Mouse (Mus musculus) forebrain, postnatal 0 days (tissue): Measurements from ENCODE around the gene Tcl1. TPM values are rescaled to one million over a fixed set of nuclear protein-coding genes. Genes with fewer than 3 reads are reported as not detected.

Source experiments
- ATAC-seq: fragments of 200-750 bp; cut with Nextera tagmentation; 2 replicates; pipeline ENCODE4 v1.8.0; 2017; ENCODE audit warnings: mild to moderate bottlenecking, moderate library complexity
- DNase-seq: peaks from one replicate; pipeline ENCODE4 v3.0.0-alpha.2; 2015
- H3K27ac ChIP-seq: fragments of 300-500 bp; sonication (generic); 2 replicates; pipeline ENCODE4 v1.5.1; 2014; ENCODE audit warnings: low read depth, mild to moderate bottlenecking, antibody characterized with exemption, low read length, moderate library complexity, mixed read lengths
- H3K27me3 ChIP-seq: fragments of 300-500 bp; sonication (generic); 2 replicates; pipeline ENCODE4 v1.6.1; 2014; ENCODE audit warnings: mild to moderate bottlenecking, low read length, mixed read lengths; ENCODE audit not compliant: insufficient read depth
- H3K36me3 ChIP-seq: fragments of 300-500 bp; sonication (generic); 2 replicates; pipeline ENCODE4 v1.6.1; 2014; ENCODE audit warnings: mild to moderate bottlenecking, moderate library complexity; ENCODE audit not compliant: insufficient read depth
- H3K4me1 ChIP-seq: fragments of 300-500 bp; sonication (generic); 2 replicates; pipeline ENCODE4 v1.6.1; 2014; ENCODE audit warnings: antibody characterized with exemption; ENCODE audit not compliant: insufficient read depth
- H3K4me2 ChIP-seq: fragments of 300-500 bp; sonication (generic); 2 replicates; pipeline ENCODE4 v1.6.1; 2014; ENCODE audit warnings: low read depth, mild to moderate bottlenecking, moderate library complexity
- H3K4me3 ChIP-seq: fragments of 300-500 bp; sonication (generic); 2 replicates; pipeline ENCODE4 v1.5.1; 2014; ENCODE audit warnings: low read depth, low read length, mixed read lengths
- H3K9ac ChIP-seq: fragments of 300-500 bp; sonication (generic); 2 replicates; pipeline ENCODE4 v1.6.1; 2014; ENCODE audit warnings: mild to moderate bottlenecking
- H3K9me3 ChIP-seq: fragments of 300-500 bp; sonication (generic); 2 replicates; pipeline ENCODE4 v1.6.1; 2016; ENCODE audit warnings: low read length
- CTCF ChIP-seq: sonication (generic); IDR thresholded peaks from 2 replicates; pipeline ENCODE4 v1.5.1; 2016; ENCODE audit warnings: antibody characterized with exemption, control low read depth, low read depth
- WGBS: fragments of 180-500 bp; shearing (Covaris S2); extraction: QIAGEN DNeasy Blood & Tissue Kit; methylation state at CpG from one replicate; pipeline ENCODE4 v1.1.7; 2014; 5-methylcytosine and 5-hydroxymethylcytosine counted together
- polyA plus RNA-seq: library from polyadenylated mRNA; unstranded; fragments of >200 nt; fragmentation: Nextera tagmentation; extraction: Ambion mirVana; gene quantifications from 2 replicates; pipeline ENCODE4 v1.2.1, GENCODE M21; 2015
- total RNA-seq: library from RNA; depleted of rRNA; stranded (reverse); fragments of >200 nt; gene quantifications from 2 replicates; pipeline ENCODE4 v1.2.3, GENCODE M21; 2014

The Tcl1 gene
- total and polyA plus RNA-seq, 2 experiments from 2014 or later: not detected

DNA sequence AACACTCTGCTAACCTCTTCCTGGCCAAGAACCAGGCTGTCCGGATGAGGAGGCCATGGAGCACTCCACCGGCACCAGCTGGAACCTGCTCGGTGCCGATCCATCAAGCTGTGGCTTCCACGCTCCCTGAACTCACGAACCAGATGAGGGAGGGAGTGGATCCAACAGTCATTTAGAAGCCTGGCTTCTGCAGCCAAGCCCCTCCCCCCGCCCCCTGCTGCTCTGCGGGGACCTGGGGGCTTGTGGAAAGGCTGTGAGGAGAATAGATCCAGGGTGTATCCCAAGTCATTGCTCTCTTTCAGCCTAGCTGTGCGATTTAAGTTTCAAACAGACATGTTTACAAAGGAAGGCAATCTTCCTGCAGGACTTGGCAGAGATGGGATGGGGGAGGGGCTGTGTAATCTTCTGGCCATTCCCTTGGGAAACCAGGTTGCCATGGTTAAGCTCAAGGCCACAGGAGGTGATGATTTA, 26.2 kb upstream of the Tcl1 start:
- no peaks in the 10 kb centered on the region for H3K9me3 ChIP-seq
- H3K9ac ChIP-seq: no peak overlapping the region
- peak overlapping the region; percentile 23 for H3K4me2 ChIP-seq
- ATAC-seq (peak; percentile 50), DNase-seq (peak; percentile 31)
- H3K4me1 ChIP-seq: peaks cover 8% of the 10 kb centered on the region; the same call in 1 of the 2 replicates
- no peak for TF ChIP-seq CTCF
- H3K4me3 ChIP-seq: no peak overlapping the region
- WGBS: 8% methylated on average over 9 of the region's 9 CpGs
- no peaks in the 10 kb centered on the region for H3K27me3 ChIP-seq
- no peaks in the 10 kb centered on the region for H3K36me3 ChIP-seq
- H3K27ac ChIP-seq: no peak overlapping the region

DNA sequence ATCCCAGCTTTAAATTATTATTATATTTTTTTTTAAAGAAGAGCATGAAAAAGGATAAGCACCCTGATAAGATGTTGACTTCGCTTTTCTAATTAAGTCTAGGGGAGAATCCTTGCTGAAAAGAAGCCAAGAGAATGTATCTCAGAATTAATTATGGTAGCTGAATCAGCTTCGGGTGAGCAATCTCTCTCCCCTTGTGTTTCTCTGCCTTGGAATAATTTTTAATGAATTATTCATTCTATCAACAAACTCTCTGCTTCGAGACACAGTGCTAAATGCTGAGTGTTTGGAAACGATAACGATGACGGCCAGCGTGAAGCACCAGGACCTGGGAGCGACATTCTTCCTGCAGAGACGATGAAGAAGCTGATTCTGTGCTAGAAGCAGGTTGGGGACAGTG, 16.5 kb upstream of the Tcl1 start:
- no peaks in the 10 kb centered on the region for H3K9me3 ChIP-seq
- ATAC-seq (peak; percentile 61; the same call in 1 of the 2 replicates), DNase-seq (peak; percentile 24)
- TF ChIP-seq CTCF: no peak
- no peaks in the 10 kb centered on the region for H3K27me3 ChIP-seq
- no peaks in the 10 kb centered on the region for H3K4me1 ChIP-seq
- 34% methylated on average over 9 of the region's 9 CpGs for WGBS
- no peak overlapping the region for H3K9ac ChIP-seq
- H3K36me3 ChIP-seq: no peaks in the 10 kb centered on the region
- no peak overlapping the region for H3K4me3 ChIP-seq
- H3K4me2 ChIP-seq: no peak overlapping the region
- no peak overlapping the region for H3K27ac ChIP-seq

DNA sequence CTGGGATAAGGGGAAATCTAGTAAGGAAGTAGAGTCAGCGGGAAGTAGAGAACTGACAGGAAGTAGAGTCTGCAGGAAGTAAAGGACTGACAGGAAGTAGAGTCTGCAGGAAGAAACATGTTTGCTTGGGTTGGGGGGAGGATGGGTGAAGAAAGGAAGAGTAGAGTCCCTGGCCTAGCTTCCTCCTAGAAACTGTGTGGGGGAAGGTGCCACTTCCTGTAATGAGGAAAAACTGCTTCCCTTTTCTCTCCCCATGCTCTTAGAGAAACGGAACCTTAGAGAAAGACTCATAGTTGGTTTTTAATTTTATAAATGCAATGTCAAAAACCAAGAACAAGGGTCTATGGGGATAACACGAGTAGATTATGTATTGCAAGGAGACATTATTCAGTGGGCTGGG, 12.5 kb upstream of the Tcl1 start:
- Histone ChIP-seq H3K9ac (no peak overlapping the region), H3K4me1 (no peaks in the 10 kb centered on the region), H3K4me3 (no peak overlapping the region), H3K9me3 (no peaks in the 10 kb centered on the region), H3K36me3 (no peaks in the 10 kb centered on the region), H3K4me2 (no peak overlapping the region), H3K27me3 (no peaks in the 10 kb centered on the region), H3K27ac (no peak overlapping the region)
- no peak for TF ChIP-seq CTCF
- WGBS: 84% methylated on average over 3 of the region's 3 CpGs
- ATAC-seq (no peak), DNase-seq (no peak)

DNA sequence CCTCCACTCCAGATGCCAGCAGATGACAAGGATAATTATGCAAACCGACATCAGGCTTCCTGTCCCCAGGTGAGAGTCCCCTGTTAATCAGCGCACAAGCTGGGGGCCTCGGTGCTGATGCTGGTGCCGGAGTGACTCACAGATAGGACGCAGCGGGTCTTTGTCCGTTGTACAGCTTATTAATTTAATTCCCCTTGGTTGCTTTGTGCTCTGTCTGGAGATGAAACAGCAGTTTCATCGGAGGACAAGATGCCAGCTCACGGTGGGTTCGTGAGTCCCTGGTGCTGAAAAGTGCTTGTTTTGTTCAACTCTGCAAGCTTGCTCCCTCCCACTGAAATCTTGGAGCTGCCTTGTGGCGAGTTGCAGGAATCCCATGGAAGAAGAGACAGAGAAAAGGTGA, 11.8 kb upstream of the Tcl1 start:
- Histone ChIP-seq H3K27ac (no peak overlapping the region), H3K9ac (no peak overlapping the region), H3K4me1 (no peaks in the 10 kb centered on the region), H3K9me3 (no peaks in the 10 kb centered on the region), H3K4me2 (no peak overlapping the region), H3K4me3 (no peak overlapping the region), H3K27me3 (no peaks in the 10 kb centered on the region), H3K36me3 (no peaks in the 10 kb centered on the region)
- WGBS: 59% methylated on average over 11 of the region's 11 CpGs
- TF ChIP-seq CTCF: no peak
- no peak for ATAC-seq
- DNase-seq: no peak

DNA sequence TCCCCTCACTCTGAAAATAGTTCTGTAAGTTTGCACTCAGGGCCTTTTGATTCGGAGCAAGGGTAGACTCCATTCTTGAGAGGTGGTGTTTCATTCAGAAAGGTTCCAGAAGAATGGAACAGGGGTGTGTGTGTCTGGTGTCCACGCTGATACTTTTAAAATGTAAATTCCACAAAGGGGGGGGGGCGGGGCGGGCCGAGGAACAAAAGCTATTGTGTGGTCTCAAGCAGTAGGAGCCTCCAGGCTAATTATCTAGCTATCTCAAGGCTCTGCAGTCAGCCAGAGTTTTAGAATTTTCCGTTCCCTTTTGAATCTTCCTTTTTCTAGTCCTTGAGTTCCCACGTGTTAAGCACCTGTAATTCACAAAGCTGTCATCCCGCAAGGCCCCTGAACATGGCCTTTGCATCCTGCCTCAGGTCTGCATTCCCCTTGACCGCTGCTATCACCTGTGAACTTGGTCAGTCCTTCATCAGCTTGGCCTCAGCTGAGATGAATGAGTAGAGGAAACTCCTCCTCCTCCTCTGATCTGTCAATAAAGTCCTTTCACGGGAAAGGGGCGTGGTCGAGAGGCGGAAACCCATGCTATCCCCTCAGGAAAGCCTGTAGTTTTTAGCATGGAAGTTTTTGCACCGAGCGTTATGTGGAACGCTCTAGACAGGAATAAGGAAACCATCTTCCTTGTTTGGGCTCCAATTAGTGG, 2.2 kb upstream of the Tcl1 start:
- H3K4me2 ChIP-seq: no peak overlapping the region
- ATAC-seq (no peak), DNase-seq (no peak)
- WGBS: 42% methylated on average over 16 of the region's 16 CpGs
- H3K27ac ChIP-seq: no peak overlapping the region
- H3K36me3 ChIP-seq: no peaks in the 10 kb centered on the region
- H3K4me3 ChIP-seq: no peak overlapping the region
- H3K4me1 ChIP-seq: no peaks in the 10 kb centered on the region
- no peak for TF ChIP-seq CTCF
- no peaks in the 10 kb centered on the region for H3K9me3 ChIP-seq
- H3K27me3 ChIP-seq: no peaks in the 10 kb centered on the region
- no peak overlapping the region for H3K9ac ChIP-seq

DNA sequence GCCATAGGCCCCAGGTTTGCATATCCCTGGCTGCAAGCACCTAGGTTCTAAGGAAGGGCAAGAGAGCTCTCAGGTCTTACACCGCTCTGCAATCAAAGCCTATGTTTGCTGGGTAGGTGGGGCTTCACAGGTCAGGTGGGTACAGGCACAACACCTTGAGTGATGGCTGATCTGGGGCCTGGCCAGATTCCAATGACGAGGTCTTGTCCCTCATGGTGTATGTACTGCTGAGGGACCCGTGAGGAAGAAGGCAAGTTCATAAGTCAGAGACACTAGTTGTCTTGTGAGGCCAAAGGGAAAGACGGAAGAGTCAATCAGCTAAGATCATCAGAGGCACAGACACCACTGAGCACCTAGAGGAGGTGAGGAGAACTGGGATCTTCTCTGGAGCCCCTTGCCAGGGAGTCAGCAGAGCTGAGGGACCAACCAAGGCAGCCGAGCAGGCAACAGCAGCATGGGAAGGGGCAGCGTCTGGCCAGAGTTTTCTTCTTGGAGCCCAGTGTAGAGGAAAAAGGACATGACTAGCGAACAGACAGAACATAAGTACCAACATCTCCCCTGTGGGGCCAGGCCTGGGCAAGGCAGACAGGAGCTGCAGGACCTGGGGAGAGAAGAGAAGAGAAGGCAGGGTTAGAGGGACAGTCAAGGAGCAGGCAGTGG, 5.4 kb downstream of the Tcl1 start:
- Histone ChIP-seq H3K4me2 (no peak overlapping the region), H3K36me3 (no peaks in the 10 kb centered on the region), H3K4me1 (no peaks in the 10 kb centered on the region), H3K4me3 (no peak overlapping the region), H3K9me3 (no peaks in the 10 kb centered on the region), H3K27me3 (no peaks in the 10 kb centered on the region), H3K9ac (no peak overlapping the region), H3K27ac (no peak overlapping the region)
- ATAC-seq (no peak), DNase-seq (no peak)
- no peak for TF ChIP-seq CTCF
- WGBS: 90% methylated on average over 7 of the region's 7 CpGs

DNA sequence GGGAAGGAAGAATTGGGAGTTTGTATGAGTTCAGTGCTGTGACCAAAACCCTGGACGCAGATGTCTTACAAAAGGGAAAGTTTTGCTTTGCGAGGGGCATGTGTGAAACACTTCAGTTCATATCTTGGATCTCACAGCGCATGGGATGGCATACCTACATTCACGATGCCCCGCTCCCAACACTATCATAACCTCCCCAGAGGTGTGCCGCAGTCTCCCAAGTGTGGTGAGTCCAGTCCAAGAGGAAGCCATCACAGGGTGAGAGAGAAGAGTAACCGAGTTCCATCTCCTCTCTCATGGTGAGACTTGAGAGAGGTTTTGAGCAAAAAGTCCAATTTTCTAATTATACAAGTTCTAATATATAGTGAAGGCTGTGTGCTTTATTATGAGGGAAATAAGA, 13.4 kb downstream of the Tcl1 start:
- no peak overlapping the region for H3K4me2 ChIP-seq
- H3K9ac ChIP-seq: no peak overlapping the region
- H3K27me3 ChIP-seq: no peaks in the 10 kb centered on the region
- DNase-seq (no peak), ATAC-seq (no peak)
- no peak for TF ChIP-seq CTCF
- H3K4me1 ChIP-seq: no peaks in the 10 kb centered on the region
- no peaks in the 10 kb centered on the region for H3K36me3 ChIP-seq
- no peaks in the 10 kb centered on the region for H3K9me3 ChIP-seq
- no peak overlapping the region for H3K4me3 ChIP-seq
- no peak overlapping the region for H3K27ac ChIP-seq
- WGBS: 93% methylated on average over 7 of the region's 7 CpGs
